Mouse (Mus musculus): ENCODE results near the gene Defb45. TPM values are rescaled to one million over a fixed set of nuclear protein-coding genes. Genes with fewer than 3 reads are reported as not detected.

Gene Defb45
- total RNA-seq (2021), result not detected
- long read RNA-seq, experiment 1, result 0 reads
- long read RNA-seq, experiment 2, result 0 reads

DNA sequence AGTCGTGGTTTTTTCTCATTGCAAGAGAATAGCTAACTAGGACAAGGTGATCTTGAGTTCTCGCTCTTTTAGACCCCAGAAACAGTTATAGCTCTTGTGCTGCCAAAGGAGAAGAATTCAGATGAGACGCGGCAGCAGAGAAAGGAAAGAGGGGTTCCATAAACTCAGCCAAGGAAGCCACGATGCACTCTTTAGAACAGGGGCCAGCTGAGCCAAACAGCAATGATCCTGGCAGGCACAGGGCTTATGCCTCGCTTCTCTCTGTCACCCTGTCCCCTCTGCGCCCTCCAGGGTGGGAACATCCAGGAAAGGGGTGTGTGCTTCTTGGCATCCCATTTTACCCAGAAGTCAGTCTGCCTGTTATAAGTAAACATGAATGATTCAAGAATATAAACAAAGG lies at the start of gene Defb45:
Gene Defb45 (minus strand): TSS at position 101 of the 400 bp plus-strand sequence.
- no peak for DNase-seq

DNA sequence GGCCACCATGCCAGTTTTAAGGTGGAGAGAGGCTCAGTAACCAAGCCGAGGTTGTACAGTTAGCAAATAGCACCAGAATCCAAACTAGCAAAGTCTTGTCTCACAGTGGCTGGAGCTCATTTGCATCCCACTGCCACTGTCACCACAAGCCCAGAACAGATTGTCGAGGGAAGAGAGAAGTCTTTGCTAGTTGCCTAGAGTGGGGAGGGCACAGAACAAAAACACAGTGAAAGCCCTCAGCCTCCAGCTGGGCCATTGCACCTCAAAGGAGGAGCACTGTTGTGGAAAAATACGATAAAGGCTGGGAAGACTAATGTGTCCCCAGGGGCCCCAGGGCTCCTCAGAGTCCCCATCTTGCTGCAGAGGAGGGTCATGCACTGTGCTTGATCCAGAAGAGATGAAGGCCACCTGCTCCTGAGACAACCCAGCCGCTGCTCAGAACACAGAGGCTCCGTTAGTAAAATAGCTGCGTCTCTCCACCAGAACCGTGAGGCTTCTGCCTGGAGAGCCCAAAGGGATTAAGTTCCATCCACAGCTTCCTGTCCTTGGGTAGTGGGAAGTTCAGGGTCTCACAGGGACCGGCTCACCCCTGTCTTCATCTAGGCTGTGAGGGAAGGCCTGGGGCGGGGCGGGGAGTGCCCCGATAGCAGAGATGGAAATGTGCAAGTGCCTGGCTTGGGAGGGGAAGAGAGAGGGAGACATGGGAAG lies 40.4 kb upstream of the Defb45 start:
- DNase-seq, result peak; percentile 67 to 85

DNA sequence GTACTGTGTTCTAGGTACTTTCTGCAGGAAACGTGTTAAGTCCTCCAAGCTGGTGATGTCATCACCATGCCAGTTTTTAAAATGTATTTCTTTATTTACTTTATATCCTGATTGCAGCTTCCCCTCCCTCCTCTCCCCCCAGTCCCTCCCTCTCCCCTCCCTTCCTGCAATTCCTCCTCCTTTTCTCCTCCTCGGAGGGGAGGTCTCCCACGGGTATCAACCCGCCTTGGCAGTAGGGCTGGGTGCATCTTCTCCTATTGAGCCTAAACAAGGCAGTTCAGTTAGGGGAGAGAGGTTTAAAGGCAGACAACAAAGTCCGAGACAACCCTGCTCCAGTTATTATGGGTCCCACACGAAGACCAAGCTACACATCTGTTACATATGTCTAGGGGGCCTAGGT lies 39.7 kb upstream of the Defb45 start:
- DNase-seq, result peak in 1 of 2 experiments; percentile 23

DNA sequence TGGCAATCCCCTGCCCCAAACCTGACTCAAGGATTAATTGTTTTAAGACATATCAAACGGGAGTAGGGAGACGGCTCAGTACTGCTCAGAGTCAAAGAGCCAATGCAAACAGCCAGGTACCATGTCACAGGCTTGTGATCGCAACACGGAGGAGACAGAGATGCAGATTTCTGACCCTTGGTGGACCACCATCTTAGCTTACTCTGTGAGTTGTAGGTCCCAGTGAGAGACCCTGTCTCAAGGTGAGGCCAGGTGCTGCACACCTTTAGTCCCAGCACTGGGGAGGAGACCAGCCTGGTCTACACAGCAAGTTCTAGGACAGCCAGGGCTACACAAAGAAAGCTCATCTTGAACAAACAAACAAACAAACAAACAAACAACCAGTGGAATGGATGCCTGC lies 38.2 kb upstream of the Defb45 start:
- no peak for DNase-seq

DNA sequence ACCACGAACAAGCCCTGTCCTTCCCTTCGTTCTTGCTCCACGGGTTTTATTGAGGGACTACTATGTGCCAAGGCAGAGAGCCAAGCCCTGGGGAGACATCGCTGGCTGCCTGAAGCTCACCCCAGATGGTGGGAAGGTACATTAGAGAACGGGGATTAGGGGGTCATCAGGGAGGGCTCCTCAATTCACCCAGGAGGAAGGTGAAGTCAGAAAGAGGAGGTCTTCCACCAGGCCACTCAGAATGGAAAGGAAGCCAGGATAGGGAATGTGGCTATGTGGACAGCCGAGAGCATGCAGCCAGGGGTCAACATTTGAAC lies 37.8 kb upstream of the Defb45 start:
- no peak for DNase-seq

DNA sequence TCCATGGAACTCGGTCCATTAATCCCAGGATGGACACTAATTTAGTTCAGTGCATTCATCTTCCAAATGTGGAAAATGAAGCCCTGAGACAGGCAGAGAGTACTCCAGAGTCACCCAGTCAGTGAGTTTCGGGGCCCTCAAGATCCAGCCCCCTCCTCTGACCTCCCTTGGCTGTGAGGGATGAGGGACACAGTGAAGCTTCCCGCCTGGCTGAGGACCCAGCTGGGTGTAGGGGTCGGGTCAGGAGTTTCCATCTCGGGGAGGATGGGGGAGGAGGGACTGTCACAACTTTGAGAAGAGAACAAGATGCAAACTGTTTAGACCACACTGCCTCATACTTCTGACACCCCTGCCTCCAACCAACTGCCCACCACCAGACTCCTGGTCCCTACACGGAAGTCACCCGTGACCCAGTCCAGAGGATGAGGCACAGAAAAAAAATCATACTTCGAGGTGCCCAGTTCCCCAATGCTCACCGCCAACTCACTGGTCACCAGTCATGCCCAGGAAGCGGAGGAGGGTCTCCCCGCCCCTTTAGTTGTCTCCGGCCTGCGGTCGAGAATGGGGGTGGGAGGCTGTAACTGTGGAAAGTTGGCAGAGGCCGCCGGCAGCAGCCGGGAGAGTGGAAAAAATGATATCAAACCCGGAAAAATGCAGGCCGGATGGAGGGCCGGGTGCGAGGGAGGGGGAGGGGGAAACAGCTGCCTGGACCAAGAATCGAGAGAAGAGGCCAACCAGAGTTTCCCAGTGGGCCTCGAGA lies 37.2 kb upstream of the Defb45 start:
- peak; percentile 86 to 90 for DNase-seq

DNA sequence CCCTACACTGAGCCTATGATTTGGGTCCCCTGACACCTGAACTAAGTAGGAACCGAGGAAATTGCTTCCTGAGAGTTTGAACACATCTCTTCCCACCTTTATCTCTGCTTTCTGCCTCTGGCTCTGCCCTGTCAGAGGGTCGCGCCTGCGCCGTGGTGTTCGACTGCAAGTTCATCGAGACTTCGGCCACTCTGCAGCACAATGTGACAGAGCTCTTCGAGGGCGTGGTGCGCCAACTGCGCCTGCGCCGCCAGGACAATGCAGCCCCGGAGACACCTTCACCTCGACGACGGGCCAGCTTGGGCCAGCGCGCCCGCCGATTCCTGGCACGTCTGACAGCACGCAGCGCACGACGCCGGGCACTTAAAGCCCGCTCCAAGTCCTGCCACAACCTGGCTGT lies 35.1 kb upstream of the Defb45 start:
- DNase-seq, result no peak

DNA sequence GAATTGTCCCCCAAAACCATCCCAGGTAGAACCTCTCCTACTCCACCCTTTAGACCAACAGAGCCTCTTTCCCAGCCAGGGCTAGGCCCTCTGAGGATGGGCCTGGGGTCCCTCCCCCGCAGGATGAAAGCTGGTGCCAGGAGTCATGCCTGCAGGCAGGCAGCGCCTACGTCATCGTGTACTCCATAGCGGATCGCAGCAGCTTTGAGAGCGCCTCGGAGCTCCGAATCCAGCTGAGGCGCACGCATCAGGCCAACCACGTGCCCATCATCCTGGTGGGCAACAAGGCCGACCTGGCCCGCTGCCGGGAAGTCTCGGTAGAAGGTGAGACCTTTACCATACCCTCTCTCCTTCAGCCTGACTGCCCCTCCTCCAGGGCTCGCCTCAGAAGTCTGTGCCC lies 34.1 kb upstream of the Defb45 start:
- DNase-seq, result peak in 1 of 2 experiments; percentile 35

DNA sequence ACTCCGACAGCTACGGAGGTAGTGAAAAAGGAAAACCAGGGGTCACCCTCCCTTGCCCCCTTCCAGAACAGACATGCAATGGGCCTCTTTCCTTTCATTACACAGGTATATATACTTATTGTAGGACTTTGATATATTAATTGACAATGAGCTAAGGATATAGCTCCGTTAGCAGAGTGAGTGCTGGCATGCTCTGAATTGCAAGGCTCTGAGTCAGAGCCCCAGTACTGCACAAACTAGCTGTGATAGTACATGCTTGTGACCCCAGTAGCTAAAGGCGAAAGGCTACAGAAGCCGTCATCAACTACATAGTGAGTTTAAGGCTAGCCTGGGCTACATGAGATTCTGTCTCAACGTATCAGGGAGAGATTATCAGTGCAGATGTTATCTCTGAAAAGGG lies 30.7 kb upstream of the Defb45 start:
- peak in 1 of 2 experiments; percentile 22 for DNase-seq

DNA sequence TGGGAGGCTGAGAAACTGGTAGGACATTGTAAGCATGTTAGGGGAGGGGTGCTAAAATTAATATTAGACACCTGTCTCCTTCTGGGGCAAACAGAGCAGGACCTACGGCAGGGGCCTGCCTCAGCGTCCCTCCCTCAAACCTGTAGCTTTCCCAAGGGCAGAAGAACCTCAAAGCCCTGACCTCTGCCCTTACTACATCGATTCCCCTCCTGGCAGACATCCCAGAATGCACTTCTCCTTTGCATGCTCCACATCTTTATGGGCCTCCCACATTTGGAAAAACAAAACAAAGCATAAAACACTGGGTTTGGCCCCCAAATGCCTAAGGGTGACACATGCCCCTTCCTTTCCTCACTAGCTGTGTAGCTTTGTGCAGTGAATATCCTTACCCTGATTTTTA lies 30.0 kb upstream of the Defb45 start:
- peak in 1 of 2 experiments; percentile 18 for DNase-seq

DNA sequence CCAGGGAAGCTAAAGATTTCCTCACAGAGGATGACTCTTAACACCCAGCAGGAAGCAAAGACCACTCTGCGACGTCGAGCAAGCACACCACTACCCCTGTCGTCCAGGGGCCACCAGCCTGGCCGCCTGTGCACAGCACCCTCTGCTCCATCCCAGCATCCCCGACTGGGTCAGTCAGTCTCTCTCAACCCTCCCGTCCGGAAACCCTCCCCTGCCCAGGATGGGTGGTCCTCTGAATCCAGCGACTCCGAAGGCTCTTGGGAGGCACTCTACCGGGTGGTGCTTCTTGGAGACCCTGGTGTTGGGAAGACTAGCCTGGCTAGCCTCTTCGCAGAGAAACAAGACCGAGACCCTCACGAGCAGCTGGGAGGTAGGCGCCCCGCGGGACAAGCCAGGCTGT lies 28.9 kb upstream of the Defb45 start:
- peak in 1 of 2 experiments; percentile 34 for DNase-seq

DNA sequence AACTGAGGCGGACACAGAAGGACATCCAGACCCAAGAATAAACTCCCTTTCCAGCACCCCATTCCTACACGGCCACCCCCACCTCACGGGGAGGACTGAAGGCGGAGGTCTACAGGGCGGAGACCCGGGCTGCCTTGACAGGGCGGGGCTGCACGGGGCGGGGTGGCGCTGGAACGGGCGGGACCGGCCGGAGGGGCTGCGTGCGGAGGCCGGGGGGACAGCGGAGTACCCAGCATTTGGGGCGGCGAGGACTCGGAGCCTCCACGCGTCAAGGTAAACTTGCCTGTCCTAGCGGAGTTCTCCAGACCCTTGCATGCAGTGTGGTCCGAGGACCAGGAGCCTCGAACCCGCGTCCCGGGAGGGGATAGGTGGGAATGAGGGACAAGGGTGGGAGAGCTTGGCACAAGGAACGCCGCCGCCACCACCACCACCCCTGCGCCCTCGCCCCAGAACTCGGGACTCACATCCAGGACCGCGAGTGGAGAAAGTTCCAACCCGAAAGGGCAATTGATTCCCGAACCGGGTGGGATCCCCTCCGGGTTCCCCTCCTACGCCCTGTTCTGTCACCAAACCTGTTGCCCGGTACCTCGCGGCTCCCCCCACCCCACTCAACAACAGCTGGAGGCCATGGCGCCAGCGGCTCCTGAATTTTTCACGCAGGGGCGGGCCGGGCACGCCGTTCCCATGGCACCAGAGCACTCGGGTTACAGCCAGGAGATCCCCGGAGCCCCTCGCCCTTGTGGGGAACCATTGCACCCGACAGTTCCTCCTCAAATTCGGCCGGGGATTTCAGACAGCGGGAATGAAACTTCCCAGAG lies 27.8 kb upstream of the Defb45 start, which contains the start of gene Rem1:
Gene Rem1 (plus strand): TSS at position 178 of the 818 bp plus-strand sequence.
- DNase-seq, result peak; percentile 65 to 69

DNA sequence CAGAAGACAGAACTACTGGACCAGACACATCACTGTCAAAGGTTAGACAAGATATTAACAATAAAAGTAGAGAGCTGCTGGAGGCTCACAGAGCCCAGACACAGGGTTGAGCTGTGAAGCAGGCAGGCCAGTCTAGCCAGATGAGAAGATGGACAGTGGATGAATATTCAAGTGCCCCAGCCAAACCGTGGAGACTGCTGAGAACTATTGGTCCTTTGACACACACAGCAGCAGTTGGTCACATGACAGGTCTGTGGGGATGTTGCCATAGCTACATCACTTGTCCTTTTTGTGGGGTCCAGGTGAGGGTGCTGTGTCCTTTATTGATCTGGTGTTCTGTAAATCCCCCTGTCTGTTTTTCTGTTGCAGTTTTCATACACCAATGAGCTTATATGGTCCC lies 26.1 kb upstream of the Defb45 start:
- DNase-seq, result no peak

DNA sequence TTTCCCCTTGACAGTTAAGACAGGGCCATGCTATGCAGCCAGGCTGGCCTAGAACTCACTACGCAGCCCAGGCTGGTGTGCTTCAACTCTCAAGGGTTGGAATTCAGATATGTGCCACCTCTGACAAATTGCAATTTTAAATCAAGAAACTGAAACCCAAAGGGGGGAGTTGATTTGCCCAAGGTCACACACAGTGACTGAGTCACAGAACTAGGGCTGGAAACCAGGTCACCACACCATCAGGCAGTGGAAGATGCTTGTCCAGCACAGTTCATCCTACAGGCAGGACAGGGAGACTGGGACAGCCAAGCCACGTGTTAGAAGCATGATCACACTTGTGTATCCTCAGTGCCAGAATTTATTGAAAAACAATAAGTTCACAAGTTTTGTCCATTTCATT lies 25.4 kb upstream of the Defb45 start:
- DNase-seq, result no peak

DNA sequence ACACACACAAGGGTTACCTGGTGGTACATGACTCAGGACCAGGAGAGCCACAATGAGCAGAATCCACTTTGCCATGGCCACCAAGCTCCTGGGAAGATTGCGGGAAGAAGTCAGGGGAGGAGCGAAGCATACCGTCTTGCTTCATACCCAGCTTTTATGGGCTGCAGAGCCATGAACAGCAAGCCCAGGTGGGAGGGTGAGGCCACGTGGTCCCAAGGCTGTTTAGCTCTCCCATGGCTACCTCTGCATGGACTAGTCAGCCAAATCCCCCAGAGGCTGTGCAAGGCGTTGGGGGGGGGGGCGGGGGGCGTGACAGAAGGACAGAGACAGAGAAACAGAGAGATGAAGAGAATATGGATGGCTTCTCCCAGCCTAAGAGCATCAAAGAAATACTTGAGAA lies 23.8 kb upstream of the Defb45 start, which contains the start of gene Defb25:
Gene Defb25 (minus strand): TSS at position 101 of the 400 bp plus-strand sequence.
- no peak for DNase-seq

DNA sequence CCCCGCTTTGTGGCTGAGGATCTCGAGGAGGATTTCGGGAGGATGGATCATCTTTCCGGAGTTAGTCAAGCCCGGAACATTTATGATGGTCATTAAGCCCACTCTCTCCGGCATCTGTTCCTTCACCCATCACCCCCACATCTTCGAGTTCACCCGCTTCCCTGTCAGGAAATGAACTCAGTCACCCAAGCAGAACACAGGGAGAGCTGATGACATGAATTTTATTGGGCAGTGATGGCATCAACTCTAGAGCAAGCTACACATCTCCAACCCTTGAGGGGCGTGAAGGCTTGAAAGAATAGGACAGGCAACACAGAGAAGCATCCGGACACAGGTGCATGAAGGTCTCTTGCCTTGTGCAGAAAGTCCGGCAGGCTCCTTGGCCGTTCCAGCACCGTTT lies 23.0 kb upstream of the Defb45 start:
- no peak for DNase-seq

DNA sequence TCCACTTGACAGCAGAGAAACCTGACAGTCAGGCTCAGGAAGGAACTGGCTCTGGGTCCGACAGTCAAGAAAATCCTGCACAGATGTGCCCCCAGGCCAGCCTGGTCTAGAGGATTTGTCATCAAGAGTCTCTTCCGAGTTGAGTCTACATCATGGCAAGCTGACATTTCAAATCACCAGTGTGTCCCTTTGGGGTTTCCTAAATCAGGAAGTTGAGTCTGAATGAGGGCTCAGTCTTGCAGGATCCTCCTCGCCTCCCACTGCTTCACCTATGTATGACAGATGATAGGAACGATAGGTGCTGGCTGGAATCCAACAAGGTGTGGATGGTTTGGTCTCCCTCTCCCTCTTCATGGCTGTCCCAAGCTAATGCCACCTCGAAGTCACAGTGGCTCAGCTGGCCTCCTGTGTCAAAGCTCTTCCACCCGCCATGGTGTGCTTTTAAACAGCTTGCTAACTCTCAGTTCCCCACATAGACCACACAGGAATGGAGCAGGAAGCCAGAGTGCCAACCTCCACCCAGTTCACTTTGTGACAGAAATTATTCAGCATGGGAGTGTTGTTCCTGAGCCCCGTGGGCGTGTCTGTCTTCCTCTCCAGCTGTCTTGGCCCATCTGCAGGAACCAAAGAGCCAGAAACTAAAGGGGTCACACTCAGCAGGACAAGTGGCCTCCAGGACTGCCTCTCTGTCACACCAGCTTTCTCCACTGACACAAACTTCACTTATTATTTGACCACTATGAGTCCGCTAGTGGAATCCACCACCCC lies 21.4 kb upstream of the Defb45 start:
- peak; percentile 56 to 67 for DNase-seq

DNA sequence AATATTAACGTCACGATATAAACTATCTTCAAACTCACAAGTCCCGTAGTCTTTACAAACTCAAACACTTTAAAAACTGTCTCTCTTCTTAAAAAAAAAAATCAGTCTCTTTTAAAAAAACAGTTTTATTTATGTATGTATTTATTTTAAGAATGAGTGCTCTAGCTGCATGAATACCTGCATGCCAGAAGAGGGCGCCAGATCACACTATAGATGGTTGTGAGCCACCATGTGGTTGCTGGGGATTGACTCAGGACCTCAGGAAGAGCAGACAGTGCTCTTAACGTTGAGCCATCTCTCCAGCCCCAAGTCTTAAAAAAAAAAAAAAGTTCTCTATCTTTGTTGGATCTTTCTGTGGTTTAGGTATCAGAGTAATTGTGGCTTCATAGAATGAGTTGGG lies 18.2 kb upstream of the Defb45 start:
- peak in 1 of 2 experiments; percentile 26 for DNase-seq

DNA sequence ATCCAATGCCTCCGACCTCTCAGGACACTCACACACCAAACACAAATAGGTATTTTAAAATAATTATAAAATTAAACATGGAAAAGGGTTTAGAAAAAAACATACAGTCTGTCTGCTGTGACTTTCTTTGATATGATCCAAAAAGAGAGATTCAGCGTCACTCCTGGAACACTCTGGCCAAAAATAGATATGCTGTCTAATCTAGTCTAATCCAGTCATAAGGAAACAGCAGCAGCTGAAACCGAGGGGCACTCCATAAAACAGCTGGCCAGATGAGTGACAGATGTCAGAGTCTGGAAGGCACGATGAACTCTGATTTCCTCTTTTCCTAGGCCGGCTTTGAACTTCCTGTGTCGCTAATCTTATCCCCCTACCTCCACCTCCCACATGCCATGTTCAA lies 17.3 kb upstream of the Defb45 start:
- DNase-seq, result no peak

DNA sequence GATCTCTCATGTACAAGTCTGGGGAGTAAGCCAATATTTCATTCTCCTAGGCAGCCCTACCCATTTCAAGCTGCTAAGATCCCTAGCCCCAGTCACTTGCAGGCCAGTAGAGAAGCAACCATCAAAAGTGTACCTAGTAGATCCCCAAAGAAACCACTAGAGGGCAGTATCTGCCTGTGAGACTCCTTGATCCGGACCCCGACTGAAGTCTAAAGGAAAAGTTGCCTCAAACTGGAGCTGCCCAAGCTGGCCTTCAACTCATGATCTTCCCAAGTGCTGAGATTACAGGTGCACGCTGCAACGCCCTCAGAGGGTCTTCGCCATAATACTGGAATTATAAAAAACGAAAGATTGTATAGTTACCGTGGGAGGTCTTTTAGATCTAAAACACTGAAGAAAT lies 16.4 kb upstream of the Defb45 start:
- DNase-seq, result peak; percentile 76 to 79

DNA sequence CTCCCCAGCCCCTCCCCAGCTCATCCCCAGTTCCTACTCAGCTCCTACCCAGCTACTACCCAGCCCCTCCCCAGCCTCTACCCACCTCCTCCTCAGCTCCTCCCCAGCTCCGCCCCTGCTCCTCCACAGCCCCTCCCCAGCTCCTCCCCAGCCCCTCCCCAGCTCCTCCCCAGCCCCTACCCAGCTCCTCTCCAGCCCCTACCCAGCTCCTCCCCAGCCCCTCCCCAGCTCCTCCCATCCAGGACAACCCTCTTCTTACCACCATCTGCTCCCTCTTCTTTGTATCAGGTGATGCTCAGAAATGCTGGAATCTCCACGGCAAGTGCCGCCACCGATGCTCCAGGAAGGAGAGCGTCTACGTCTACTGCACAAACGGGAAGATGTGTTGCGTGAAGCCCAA lies 13.0 kb upstream of the Defb45 start:
- no peak for DNase-seq

DNA sequence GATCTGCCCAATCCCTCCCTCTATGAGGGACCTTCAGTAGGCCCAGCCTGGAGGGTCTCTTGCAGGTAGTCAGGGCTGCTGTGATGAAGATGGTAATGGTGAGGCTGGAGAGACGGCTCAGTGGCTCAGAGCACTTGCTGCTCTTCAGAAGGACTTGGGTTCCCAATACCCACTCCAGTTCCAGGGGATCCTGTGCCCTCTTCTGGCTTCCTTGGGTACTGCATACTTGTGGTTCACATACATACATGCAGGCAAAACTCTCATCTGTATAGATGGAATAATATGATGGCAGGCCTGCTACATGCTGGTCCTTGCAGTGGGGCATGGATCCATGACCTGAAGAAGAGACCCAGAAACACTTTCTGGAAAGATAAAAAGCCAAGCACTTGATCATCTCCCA lies 9.5 kb upstream of the Defb45 start:
- DNase-seq, result no peak

All from heart, adult 18-20 months (tissue).